Mouse (Mus musculus): ENCODE data around the gene Dglucy. TPM values are rescaled to one million over a fixed set of nuclear protein-coding genes. Genes with fewer than 3 reads are reported as not detected.

Gene Dglucy
- total RNA-seq, 2 experiments from 2014 or later = 5.8 to 6.6 TPM

- DNase-seq (ENCODE audit: low spot score in 2 of 2) = no peak
Measured at GRCm38 (mm10) chr12:100924646-100925339, 145.9 kb downstream of the Dglucy start.

GRCm38 (mm10) chr12:100925644-100926619, 147.1 kb downstream of the Dglucy start:
- peak; percentile 64 to 73 for DNase-seq (ENCODE audit: low spot score in 2 of 2)

GRCm38 (mm10) chr12:100928286-100928685, 149.4 kb downstream of the Dglucy start:
- no peak for DNase-seq (ENCODE audit: low spot score in 2 of 2)

GRCm38 (mm10) chr12:100931653-100932052, 152.8 kb downstream of the Dglucy start:
- no peak for DNase-seq (ENCODE audit: low spot score in 2 of 2)

- no peak for DNase-seq (ENCODE audit: low spot score in 2 of 2)
Measured at GRCm38 (mm10) chr12:100934796-100935195, 155.9 kb downstream of the Dglucy start.

GRCm38 (mm10) chr12:100936116-100936515, 157.3 kb downstream of the Dglucy start:
- DNase-seq (ENCODE audit: low spot score in 2 of 2) = peak; percentile 84 to 88

GRCm38 (mm10) chr12:100936737-100937136, 157.9 kb downstream of the Dglucy start:
- no peak for DNase-seq (ENCODE audit: low spot score in 2 of 2)

- no peak for DNase-seq (ENCODE audit: low spot score in 2 of 2)
Measured at GRCm38 (mm10) chr12:100937441-100938360, 158.8 kb downstream of the Dglucy start.

- no peak for DNase-seq (ENCODE audit: low spot score in 2 of 2)
Measured at GRCm38 (mm10) chr12:100941361-100941760, 162.5 kb downstream of the Dglucy start.

- DNase-seq (ENCODE audit: low spot score in 2 of 2) = no peak
Measured at GRCm38 (mm10) chr12:100943146-100943545, 164.3 kb downstream of the Dglucy start.

- no peak for DNase-seq (ENCODE audit: low spot score in 2 of 2)
Measured at GRCm38 (mm10) chr12:100944921-100945336, 166.1 kb downstream of the Dglucy start.

GRCm38 (mm10) chr12:100945501-100945900, 166.6 kb downstream of the Dglucy start:
- DNase-seq (ENCODE audit: low spot score in 2 of 2) = no peak

GRCm38 (mm10) chr12:100945948-100946347, 167.1 kb downstream of the Dglucy start:
- DNase-seq (ENCODE audit: low spot score in 2 of 2) = no peak

Other genes with a start within 250 kb of the Dglucy start
- 10 to 100 TPM; 19.9 to 20.5 TPM for gene Rps6ka5, start 52.1 kb upstream of the Dglucy start, total RNA-seq (2021)
- gene Gpr68, start 129.1 kb downstream of the Dglucy start, total RNA-seq (2021) = 10 to 100 TPM; 17.4 to 17.6 TPM
- 10 to 100 TPM; 43.0 to 49.7 TPM for gene Ccdc88c, start 250.0 kb downstream of the Dglucy start, total RNA-seq (2021)

Data from layer of hippocampus, postnatal 10 days (tissue).